Mouse (Mus musculus) MEL (cell line): ENCODE data around the gene Gp6. TPM values are rescaled to one million over a fixed set of nuclear protein-coding genes. Genes with fewer than 3 reads are reported as not detected.
A peak's percentile ranks its signal among the peaks of the same experiment; 100 is the strongest.

ENCODE experiments used
- DNase-seq: peaks from one replicate; pipeline ENCODE4 v3.0.0; 2011; ENCODE audit warnings: low read depth, low spot score
- H3K27ac ChIP-seq: 2 replicates; pipeline ENCODE4 v1.5.1; 2012; ENCODE audit warnings: low read depth, mild to moderate bottlenecking, control low read depth, low read length, moderate library complexity; ENCODE audit not compliant: control insufficient read depth
- H3K27me3 ChIP-seq, 2 experiments: fragments of 150-350 bp in 1 of 2; sonication (generic) in 1 of 2; 2 replicates each; pipeline ENCODE4 v1.6.1; 2012; ENCODE audit warnings: low read length in 2 of 2, mild to moderate bottlenecking in 2 of 2, improper control_type of control experiment in 1 of 2, moderate library complexity in 1 of 2; ENCODE audit not compliant: insufficient read depth in 2 of 2, control insufficient read depth in 1 of 2
- H3K36me3 ChIP-seq, 2 experiments: 2 replicates each; pipeline ENCODE4 v1.6.1; 2012 to 2014; ENCODE audit warnings: low read length in 2 of 2, improper control_type of control experiment in 1 of 2, inconsistent platforms in 1 of 2, mild to moderate bottlenecking in 1 of 2; ENCODE audit not compliant: insufficient read depth in 2 of 2, control insufficient read depth in 1 of 2
- H3K4me1 ChIP-seq, 2 experiments: fragments of 150-350 bp in 1 of 2; sonication (generic) in 1 of 2; 2 replicates each; pipeline ENCODE4 v1.6.1; 2012; ENCODE audit warnings: low read length in 2 of 2, improper control_type of control experiment in 1 of 2, mild to moderate bottlenecking in 1 of 2; ENCODE audit not compliant: insufficient read depth in 2 of 2, control insufficient read depth in 1 of 2
- H3K4me3 ChIP-seq, 2 experiments: fragments of 150-350 bp in 1 of 2; sonication (generic) in 1 of 2; 2 replicates each; pipeline ENCODE4 v1.5.1; 2012; ENCODE audit warnings: low read depth in 2 of 2, low read length in 2 of 2, mild to moderate bottlenecking in 2 of 2, moderate library complexity in 2 of 2, control low read depth in 1 of 2, improper control_type of control experiment in 1 of 2; ENCODE audit not compliant: control insufficient read depth in 1 of 2, insufficient read depth in 1 of 2
- H3K79me2 ChIP-seq: 2 replicates; pipeline ENCODE4 v1.6.1; 2012; ENCODE audit warnings: mild to moderate bottlenecking, low read length, moderate library complexity; ENCODE audit not compliant: control insufficient read depth, poor library complexity, insufficient read depth
- H3K9ac ChIP-seq: 2 replicates; pipeline ENCODE4 v1.6.1; 2012; ENCODE audit warnings: low read depth, mild to moderate bottlenecking, control low read depth, low read length, moderate library complexity; ENCODE audit not compliant: control insufficient read depth, poor library complexity, severe bottlenecking
- H3K9me3 ChIP-seq: fragments of 150-350 bp; sonication (generic); replicated peaks from 2 replicates; pipeline ENCODE4 v1.6.1; 2012; ENCODE audit warnings: mild to moderate bottlenecking, low read length, improper control_type of control experiment, moderate library complexity; ENCODE audit not compliant: insufficient read depth
- BHLHE40 ChIP-seq: IDR thresholded peaks from 2 replicates; pipeline ENCODE4 v1.6.1; 2012; ENCODE audit warnings: low read depth, mild to moderate bottlenecking, inconsistent platforms, low read length, improper control_type of control experiment, borderline replicate concordance
- CHD1 ChIP-seq: IDR thresholded peaks from 2 replicates; pipeline ENCODE4 v1.6.1; 2012; ENCODE audit warnings: low read depth, mild to moderate bottlenecking, inconsistent platforms, low read length, improper control_type of control experiment
- CTCF ChIP-seq, 3 experiments: IDR thresholded peaks in 2 of 3; conservative IDR thresholded peaks in 1 of 3; 2 replicates each; pipeline ENCODE4 v1.5.1; 2011 to 2012; ENCODE audit warnings: low read length in 3 of 3, low read depth in 2 of 3, mild to moderate bottlenecking in 2 of 3, improper control_type of control experiment in 1 of 3, inconsistent platforms in 1 of 3, mixed read lengths in 1 of 3, moderate library complexity in 1 of 3; ENCODE audit not compliant: control insufficient read depth in 1 of 3, insufficient read depth in 1 of 3, poor library complexity in 1 of 3, severe bottlenecking in 1 of 3
- E2F4 ChIP-seq: IDR thresholded peaks from 2 replicates; pipeline ENCODE4 v1.6.1; 2011; ENCODE audit warnings: low read depth, low read length, improper control_type of control experiment, borderline replicate concordance
- ELF1 ChIP-seq: IDR thresholded peaks from 2 replicates; pipeline ENCODE4 v1.6.1; 2014; ENCODE audit warnings: low read depth, mild to moderate bottlenecking, inconsistent platforms, low read length, improper control_type of control experiment, moderate library complexity
- ETS1 ChIP-seq: IDR thresholded peaks from 2 replicates; pipeline ENCODE4 v1.6.1; 2012; ENCODE audit warnings: low read depth, mild to moderate bottlenecking, inconsistent platforms, low read length, improper control_type of control experiment, moderate library complexity
- GABPA ChIP-seq: IDR thresholded peaks from 2 replicates; pipeline ENCODE4 v1.6.1; 2012; ENCODE audit warnings: low read depth, mild to moderate bottlenecking, inconsistent platforms, low read length, improper control_type of control experiment, moderate library complexity
- GATA1 ChIP-seq: IDR thresholded peaks from 2 replicates; pipeline ENCODE4 v1.6.1; 2011; ENCODE audit warnings: low read depth, low read length, improper control_type of control experiment
- KAT2A ChIP-seq: conservative IDR thresholded peaks from 2 replicates; pipeline ENCODE4 v1.6.1; 2012; ENCODE audit warnings: low read depth, low read length, improper control_type of control experiment, inconsistent platforms
- MAFK ChIP-seq: IDR thresholded peaks from 2 replicates; pipeline ENCODE4 v1.6.1; 2011; ENCODE audit warnings: low read depth, mild to moderate bottlenecking, low read length, improper control_type of control experiment, borderline replicate concordance
- MAZ ChIP-seq: IDR thresholded peaks from 2 replicates; pipeline ENCODE4 v1.6.1; 2012; ENCODE audit warnings: low read depth, mild to moderate bottlenecking, inconsistent platforms, low read length, improper control_type of control experiment
- MEF2A ChIP-seq: IDR thresholded peaks from 2 replicates; pipeline ENCODE4 v1.6.1; 2014; ENCODE audit warnings: low read depth, mild to moderate bottlenecking, inconsistent platforms, low read length, improper control_type of control experiment; ENCODE audit not compliant: poor library complexity, insufficient replicate concordance, severe bottlenecking; ENCODE audit errors: extremely low read depth
- MXI1 ChIP-seq: IDR thresholded peaks from 2 replicates; pipeline ENCODE4 v1.6.1; 2011; ENCODE audit warnings: mild to moderate bottlenecking, low read depth, low read length, improper control_type of control experiment
- MYB ChIP-seq: IDR thresholded peaks from 2 replicates; pipeline ENCODE4 v1.6.1; 2011; ENCODE audit warnings: mild to moderate bottlenecking, low read depth, low read length, improper control_type of control experiment
- POLR2AphosphoS5 ChIP-seq: IDR thresholded peaks from 2 replicates; pipeline ENCODE4 v1.6.1; 2012; ENCODE audit warnings: low read depth, borderline replicate concordance, mild to moderate bottlenecking, inconsistent platforms, low read length, moderate library complexity, mixed read lengths
- RAD21 ChIP-seq: IDR thresholded peaks from 2 replicates; pipeline ENCODE4 v1.6.1; 2011; ENCODE audit warnings: mild to moderate bottlenecking, low read depth, low read length, improper control_type of control experiment
- SIN3A ChIP-seq: IDR thresholded peaks from 2 replicates; pipeline ENCODE4 v1.6.1; 2012; ENCODE audit warnings: low read length, improper control_type of control experiment, inconsistent platforms
- SMC3 ChIP-seq: IDR thresholded peaks from 2 replicates; pipeline ENCODE4 v1.6.1; 2011; ENCODE audit warnings: low read depth, low read length, improper control_type of control experiment
- TAL1 ChIP-seq: IDR thresholded peaks from 2 replicates; pipeline ENCODE4 v1.6.1; 2012; ENCODE audit warnings: mild to moderate bottlenecking, inconsistent platforms, low read length, moderate library complexity, mixed read lengths
- TBP ChIP-seq: IDR thresholded peaks from 2 replicates; pipeline ENCODE4 v1.8.0; 2011; ENCODE audit warnings: low read depth, low read length, improper control_type of control experiment
- UBTF ChIP-seq: IDR thresholded peaks from 2 replicates; pipeline ENCODE4 v1.6.1; 2012; ENCODE audit warnings: low read depth, mild to moderate bottlenecking, inconsistent platforms, low read length, improper control_type of control experiment, moderate library complexity, borderline replicate concordance; ENCODE audit not compliant: insufficient read depth
- USF1 ChIP-seq: IDR thresholded peaks from 2 replicates; pipeline ENCODE4 v1.6.1; 2014; ENCODE audit warnings: low read depth, mild to moderate bottlenecking, inconsistent platforms, low read length, improper control_type of control experiment, moderate library complexity
- ZC3H11A ChIP-seq: IDR thresholded peaks from 2 replicates; pipeline ENCODE4 v1.6.1; 2012; ENCODE audit warnings: low read depth, mild to moderate bottlenecking, inconsistent platforms, low read length, improper control_type of control experiment
- ZKSCAN1 ChIP-seq: IDR thresholded peaks from 2 replicates; pipeline ENCODE4 v1.6.1; 2012; ENCODE audit warnings: low read depth, mild to moderate bottlenecking, inconsistent platforms, low read length, improper control_type of control experiment, moderate library complexity
- ZMIZ1 ChIP-seq: IDR thresholded peaks from 2 replicates; pipeline ENCODE4 v1.6.1; 2012; ENCODE audit warnings: low read depth, mild to moderate bottlenecking, inconsistent platforms, low read length, improper control_type of control experiment, moderate library complexity
- ZNF384 ChIP-seq: IDR thresholded peaks from 2 replicates; pipeline ENCODE4 v1.6.1; 2012; ENCODE audit warnings: low read depth, mild to moderate bottlenecking, inconsistent platforms, low read length, improper control_type of control experiment
- polyA plus RNA-seq, 2 experiments: library from polyadenylated mRNA; stranded (reverse) in 1 of 2; unstranded in 1 of 2; fragments of >175 nt in 1 of 2; fragments of >200 nt in 1 of 2; gene quantifications; 2 replicates each; pipeline versions ENCODE4 v1.2.1 to v1.2.4; 2012; ENCODE audit warnings: low replicate concordance in 2 of 2, low read depth in 1 of 2; ENCODE audit not compliant: insufficient read length in 2 of 2, insufficient read depth in 1 of 2, missing spikeins in 1 of 2
- total RNA-seq: library from RNA; depleted of rRNA; stranded (reverse); fragments of 300-350 nt; gene quantifications from 2 replicates; pipeline ENCODE4 v1.2.3, GENCODE M21; 2012

The Gp6 gene
- total and polyA plus RNA-seq, 3 experiments: not detected

DNA sequence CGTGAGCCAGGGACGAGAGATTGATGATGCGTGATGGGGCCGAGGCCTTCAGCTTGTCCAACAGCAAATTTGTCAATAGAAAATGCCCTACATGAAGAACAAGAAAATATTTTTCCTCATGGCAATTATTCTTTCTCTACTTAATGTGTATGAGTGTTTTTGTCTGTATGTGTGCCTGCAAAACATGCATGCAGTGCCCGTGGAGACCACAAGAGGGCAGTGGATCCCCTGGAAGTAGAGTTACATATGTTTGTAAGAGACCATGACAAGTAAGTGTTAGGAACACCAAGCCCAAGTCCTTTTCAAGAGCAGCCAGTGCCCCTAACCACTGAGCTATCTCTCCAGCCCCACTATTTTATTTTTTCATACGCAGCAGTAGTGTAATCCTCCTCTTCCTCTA is 34.0 kb upstream of the Gp6 start (continued):
- peak; percentile 69 for TF ChIP-seq RAD21
- peak; percentile 44 for TF ChIP-seq ZC3H11A
- no peak for TF ChIP-seq MXI1
- no peak for TF ChIP-seq ZMIZ1
- no peak for TF ChIP-seq BHLHE40
- no peak for TF ChIP-seq TBP
- no peak for TF ChIP-seq ZNF384
- peak; percentile 55; the same call in 1 of the 2 replicates for TF ChIP-seq SIN3A
- 0 out of 2 replicates have a peak, but pooled peaks have one; percentile 12 for TF ChIP-seq ELF1
- TF ChIP-seq GABPA: no peak

DNA sequence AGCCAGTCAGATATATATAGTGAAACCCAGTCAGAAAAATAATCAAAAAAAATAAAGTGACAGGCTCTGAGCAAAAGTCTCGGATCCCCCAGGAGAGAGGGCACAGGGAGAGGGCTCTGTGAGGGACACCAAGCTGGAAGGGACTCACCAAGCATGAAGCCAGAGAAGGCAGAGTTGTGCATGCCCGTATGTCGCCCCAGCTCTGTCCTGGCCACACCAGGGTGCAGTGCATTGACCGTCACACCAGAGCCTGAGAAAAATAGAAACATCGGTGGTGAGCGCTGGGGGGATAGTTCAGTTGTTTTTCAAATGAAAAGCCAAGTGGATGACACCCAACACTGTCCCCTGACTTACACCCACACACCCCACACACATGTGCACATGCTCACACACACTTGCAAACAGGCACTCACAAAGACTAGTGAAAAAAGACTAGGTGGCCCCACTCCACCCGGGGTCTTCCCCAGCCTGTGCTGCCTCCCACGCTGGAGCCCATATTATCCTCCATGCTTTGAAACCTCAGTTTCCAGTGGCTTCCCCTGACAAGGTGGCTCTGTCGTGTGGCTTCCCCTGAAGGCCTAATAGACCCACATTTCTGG is 32.8 kb upstream of the Gp6 start:
- Histone ChIP-seq H3K9ac (no peak overlapping the region), H3K27ac (no peak overlapping the region), H3K27me3 (no peaks in the 10 kb centered on the region), H3K36me3 (peaks cover 6 to 14% of the 10 kb centered on the region in 2 experiments), H3K79me2 (no peaks in the 10 kb centered on the region), H3K4me3 (no peak overlapping the region), H3K9me3 (no peaks in the 10 kb centered on the region), H3K4me1 (peaks cover 0 to 21% of the 10 kb centered on the region in 2 experiments; a peak in 2 of 4 replicates)
- TF ChIP-seq E2F4 (no peak), MYB (no peak), KAT2A (no peak), ZKSCAN1 (no peak), TAL1 (no peak), UBTF (no peak), ETS1 (no peak), TBP (no peak), MEF2A (no peak), BHLHE40 (no peak), SMC3 (no peak), POLR2AphosphoS5 (no peak), MAFK (no peak), USF1 (no peak), MAZ (no peak), CTCF (IDR thresholded peaks at IDR 0.05 in 2 of 3, conservative IDR thresholded peaks at IDR 0.05 in 1 of 3; ENCODE audit: control insufficient read depth in 1 of 3, insufficient read depth in 1 of 3, low read depth in 2 of 3, low read length in 3 of 3, poor library complexity in 1 of 3, severe bottlenecking in 1 of 3) (no peak), CHD1 (no peak), GATA1 (no peak), SIN3A (no peak)
- DNase-seq: no peak
